Mouse (Mus musculus) G1E (cell line): ENCODE data around the gene Lama5.
A peak's percentile ranks its signal among the peaks of the same experiment; 100 is the strongest.

Experiments used
- CTCF ChIP-seq: IDR thresholded peaks from 2 replicates; pipeline ENCODE4 v1.5.1; 2012; ENCODE audit warnings: low read depth, low read length, inconsistent platforms, mixed read lengths
- GATA1 ChIP-seq: IDR thresholded peaks from 2 replicates; pipeline ENCODE4 v1.6.1; 2012; ENCODE audit warnings: borderline replicate concordance, low read length, inconsistent platforms, mixed read lengths
- POLR2AphosphoS5 ChIP-seq: IDR thresholded peaks from 2 replicates; pipeline ENCODE4 v1.6.1; 2012; ENCODE audit warnings: low read depth, low read length, inconsistent platforms; ENCODE audit not compliant: insufficient replicate concordance
- TAL1 ChIP-seq: conservative IDR thresholded peaks from 2 replicates; pipeline ENCODE4 v1.6.1; 2012; ENCODE audit warnings: low read depth, low read length, inconsistent platforms, mixed read lengths

DNA sequence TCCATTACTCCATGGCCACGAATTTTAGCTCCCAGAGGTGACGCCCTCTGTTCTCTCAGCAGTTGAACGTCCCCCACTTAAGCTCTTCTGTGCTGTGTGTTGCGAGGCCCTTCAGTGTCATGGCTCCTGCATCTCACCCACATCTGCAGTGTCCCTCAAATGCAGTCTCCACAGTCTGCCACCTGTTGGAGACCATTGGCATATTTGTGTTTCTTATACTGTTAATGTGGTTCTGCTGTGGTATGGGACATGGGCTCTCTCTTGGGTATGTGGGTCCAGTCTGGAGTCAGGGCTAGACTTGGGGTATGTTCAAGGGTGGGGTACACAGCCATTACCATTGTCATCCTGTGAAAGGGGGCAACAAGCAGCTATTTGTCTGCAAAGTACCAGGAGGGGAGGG is 52.5 kb downstream of the Lama5 start:
- TF ChIP-seq CTCF, result peak; percentile 8; the same call in 1 of the 2 replicates
- TF ChIP-seq TAL1, result no peak
- TF ChIP-seq POLR2AphosphoS5, result no peak
- TF ChIP-seq GATA1, result no peak
